Mouse (Mus musculus): Measurements from ENCODE around the gene Cavin1.
"Not testable (repeated sequence)": the region's sequence is repeated elsewhere in the genome, so short reads cannot be mapped to it uniquely, and the experiment has no call there.

Gene Cavin1

DNA sequence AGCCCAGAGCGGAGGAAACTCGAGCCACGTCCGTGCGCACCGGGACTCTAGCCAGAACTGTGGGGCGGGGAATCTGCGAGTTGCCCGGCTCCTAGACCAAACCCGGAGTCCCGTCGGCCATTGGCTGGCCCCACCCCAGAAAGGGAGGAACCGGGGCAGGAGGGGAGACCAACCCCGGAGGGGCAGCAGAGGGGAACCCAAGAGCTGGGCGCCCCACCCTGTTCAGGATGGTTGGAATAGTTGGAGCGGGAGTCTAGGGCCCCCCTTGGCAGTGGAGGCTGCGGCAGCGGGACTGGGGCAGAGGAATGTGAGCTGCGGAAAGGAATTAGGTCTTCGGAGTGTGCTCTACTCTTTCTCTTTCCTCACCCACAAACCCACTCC, at the start of gene Cavin1:
Gene Cavin1 (minus strand): TSS at position 331 of the 381 bp plus-strand sequence.
- DNase-seq (ENCODE audit: low read depth, low spot score) = no peak

DNA sequence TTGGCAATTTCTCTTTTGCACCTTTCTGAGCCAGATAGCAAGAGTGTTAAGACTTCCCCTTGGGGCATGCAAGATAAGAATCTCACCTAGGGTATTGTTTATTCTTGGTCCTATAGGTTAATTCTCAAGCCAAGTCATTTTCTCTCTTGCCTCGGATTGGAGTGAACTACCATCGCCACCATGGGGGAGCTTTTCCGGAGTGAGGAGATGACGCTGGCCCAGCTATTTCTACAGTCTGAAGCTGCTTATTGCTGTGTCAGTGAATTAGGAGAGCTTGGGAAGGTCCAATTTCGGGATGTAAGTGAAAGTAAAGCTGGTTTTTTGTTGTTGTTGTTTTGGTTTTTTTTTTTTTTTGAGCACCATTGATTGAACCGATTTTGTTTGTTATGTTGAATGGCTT, 41.0 kb upstream of the Cavin1 start:
- no peak for DNase-seq (ENCODE audit: low read depth, low spot score)

DNA sequence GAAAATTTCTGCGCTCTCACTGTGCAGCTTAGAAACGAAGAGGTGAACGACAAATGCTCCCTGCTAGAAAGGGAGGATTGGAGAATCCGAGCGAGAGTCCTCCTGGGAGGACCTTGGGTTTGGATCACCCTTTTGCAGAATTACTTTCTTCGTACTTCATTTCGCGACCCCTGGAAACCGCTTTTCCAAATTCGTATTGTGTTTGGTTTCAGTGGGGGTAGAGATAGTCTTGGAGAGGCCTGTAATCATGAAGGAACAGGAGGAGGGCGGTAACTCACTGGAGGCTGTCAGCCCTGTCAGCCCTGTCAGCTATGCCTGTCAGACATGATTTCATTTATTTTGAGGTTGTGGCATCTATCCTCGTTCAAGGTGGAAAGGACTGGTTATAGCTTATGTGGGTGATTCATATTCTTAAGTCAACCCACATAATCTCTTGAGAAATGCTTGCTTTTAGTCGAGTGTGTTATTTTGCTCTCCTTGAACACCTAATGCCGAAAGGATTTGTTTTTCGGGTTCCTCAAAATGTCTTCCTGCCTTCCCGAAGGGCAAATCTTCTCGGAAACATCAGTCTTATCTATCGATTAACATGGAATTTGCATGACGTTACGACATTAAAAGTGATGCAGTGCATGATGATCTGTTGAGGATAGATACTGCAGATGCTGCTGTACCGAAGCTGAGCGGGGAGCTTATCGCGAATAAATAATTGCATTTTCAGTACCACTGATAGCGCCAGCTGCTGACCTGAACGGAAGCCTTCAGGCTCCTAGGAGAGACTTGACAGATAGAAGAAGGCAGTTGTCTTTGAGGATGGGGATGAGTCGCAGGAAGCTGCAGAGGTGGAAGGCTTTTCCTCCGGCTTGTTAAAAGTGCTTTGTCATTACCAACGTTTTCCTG, 39.4 kb upstream of the Cavin1 start:
- no peak for DNase-seq (ENCODE audit: low read depth, low spot score)

DNA sequence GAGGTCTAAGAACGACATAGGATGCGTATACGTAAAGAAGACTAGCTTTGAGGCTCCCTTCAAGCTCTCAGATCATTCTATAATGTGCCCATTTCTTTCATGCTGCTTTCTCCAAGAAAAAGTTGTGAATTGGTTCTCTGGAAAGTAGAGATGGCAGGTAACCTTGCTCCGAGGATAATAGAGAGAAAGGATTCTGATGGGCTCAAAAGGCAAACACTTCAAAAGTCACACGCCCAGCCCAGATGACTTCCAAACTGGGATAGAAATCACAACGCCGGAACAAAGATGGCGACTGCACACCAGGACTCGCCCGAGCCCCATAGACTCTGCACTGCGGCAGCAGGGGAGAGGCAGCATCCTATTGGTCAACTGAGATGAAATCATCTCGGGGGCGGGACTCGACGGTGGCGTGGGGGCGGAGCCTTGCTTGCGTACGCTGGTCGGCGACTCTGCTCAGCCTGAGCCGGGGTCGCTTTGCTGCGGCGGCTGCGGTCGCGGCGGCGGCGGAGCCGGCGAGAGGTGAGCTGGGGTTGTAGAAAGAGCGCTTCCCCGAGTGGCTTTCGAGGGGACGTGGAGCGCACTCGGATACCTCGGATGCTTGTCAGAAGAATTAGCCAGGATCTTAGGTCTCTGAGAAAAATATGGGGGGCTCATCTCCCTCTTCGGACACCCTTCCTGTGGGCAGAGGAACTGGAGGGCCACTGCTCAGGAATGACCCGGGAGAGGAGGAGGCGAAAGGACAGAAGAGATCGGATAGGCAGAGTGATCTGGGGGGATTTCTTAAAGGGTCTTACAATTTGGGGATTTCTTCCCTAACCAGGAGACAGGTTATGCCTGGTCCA, 38.6 kb upstream of the Cavin1 start, which contains the start of gene Atp6v0a1:
Gene Atp6v0a1 (plus strand): TSS at position 407 of the 842 bp plus-strand sequence.
- peak; percentile 90 for DNase-seq (ENCODE audit: low read depth, low spot score)

DNA sequence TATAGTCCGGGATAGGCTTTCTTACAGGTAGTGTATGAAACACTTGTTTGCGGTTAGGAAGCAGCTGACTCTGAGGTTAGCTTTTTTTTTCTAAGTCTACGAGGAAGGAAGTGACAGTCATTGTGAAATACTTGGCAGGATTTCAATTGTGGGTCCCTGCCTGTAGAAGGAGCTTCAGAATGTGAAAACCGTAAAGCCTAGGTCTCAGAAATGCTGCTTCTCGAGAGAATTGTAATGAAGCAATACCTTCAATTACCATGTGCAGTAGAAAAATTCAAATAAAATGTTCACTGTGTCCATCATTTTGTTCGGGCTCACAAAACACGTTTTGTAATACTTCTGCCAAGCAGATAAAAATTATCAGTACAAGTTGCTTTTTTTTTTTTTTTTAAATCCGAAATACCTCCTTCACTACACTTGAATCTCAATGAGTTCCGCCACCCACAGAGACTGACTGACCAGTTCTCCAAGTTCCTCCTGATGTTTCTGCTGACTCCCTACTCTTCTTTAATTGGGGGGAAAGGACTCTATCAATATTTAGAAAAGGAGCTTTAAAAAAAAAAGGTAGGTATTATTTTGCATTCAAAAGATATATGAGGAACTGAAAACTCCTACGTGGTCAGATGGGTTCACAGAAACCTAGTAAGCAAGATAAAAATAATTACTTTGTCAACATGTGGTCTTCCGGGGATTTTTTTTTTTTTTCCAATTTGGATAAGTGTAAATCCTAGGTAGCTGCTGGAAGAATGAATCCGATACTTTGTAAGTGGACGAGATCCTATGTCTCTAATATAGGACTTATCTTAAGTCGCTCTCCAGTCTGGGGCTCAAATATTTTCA, 37.7 kb upstream of the Cavin1 start:
- DNase-seq (ENCODE audit: low read depth, low spot score) = no peak

DNA sequence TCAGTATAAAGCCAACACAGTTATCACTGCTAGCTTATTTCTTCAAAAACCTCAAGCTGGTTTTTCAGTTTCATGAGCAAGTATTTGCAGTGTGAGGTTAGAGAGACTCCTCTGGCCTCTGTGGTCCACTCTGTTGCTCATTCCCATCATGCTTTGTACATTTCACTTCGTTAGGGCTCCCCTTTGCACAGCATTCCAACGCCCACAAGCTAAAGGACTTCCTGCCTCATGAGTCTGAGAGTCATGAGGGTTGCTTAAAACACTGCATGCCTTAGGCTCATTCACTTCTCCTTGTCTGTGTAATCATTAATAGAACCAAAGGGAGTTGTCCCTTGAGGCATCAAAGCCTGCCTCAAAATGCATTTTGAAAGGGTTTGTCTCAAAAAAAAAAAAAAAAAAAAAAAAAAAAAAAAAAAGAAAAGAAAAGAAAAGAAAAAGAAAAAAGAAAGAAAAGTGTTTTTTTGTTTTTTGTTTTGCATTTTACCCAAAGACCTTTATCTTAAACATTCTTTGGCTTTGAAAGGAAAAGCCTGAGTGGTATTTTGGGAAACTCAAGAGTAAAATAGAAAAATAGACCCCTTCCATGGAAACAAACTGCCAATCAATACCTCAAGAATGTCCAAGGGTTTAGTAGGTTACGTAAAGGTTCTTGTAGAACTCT, 32.5 kb upstream of the Cavin1 start:
- no peak for DNase-seq (ENCODE audit: low read depth, low spot score)

DNA sequence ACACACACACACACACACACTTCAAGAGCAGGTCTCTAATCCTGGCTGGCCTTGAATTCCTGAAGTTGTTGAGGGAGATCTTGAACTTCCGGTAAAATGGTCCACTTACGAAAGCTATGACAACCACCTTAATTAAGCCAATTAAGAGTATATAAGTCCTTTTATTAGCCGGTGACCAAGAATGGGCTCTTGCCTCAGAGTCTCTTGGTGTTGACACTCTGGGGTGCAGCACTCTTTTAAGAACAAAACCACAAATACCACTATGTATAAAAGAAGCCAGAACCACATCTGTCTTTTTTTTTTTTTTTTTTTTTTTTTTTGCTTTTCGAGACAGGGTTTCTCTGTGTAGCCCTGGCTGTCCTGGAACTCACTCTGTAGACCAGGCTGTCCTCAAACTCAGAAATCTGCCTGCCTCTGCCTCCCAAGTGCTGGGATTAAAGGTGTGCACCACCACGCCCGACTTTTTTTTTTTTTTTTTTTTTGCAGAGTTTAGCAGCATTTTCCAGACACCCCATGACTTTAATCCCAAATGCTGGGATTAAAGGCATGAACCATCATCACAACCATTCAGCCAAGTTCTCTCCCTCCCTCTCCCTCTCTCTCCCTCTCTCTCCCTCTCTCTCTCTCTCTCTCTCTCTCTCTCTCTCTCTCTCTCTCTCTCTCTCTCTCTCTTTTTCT, 31.3 kb upstream of the Cavin1 start:
- not testable (repeated sequence) for DNase-seq (ENCODE audit: low read depth, low spot score)

DNA sequence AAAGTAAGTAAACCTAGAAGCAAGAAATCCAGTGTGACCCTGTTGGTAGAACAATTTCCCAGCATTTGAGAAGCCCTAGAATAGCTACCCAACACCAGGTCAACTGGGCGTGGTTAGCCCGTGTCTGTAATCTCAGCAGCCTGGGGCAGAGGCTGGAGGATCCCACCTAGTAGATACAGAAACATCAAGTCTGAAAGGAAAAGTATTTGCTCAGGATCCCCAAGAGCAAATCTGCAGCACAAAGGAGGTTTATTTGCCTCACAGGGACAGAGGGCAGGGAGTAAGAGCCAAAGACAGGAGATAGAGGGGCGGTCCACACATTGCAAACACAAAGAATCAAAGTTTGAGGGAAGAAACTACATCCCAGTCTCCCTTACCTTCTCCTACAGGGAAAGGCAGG, 28.6 kb upstream of the Cavin1 start:
- no peak for DNase-seq (ENCODE audit: low read depth, low spot score)

DNA sequence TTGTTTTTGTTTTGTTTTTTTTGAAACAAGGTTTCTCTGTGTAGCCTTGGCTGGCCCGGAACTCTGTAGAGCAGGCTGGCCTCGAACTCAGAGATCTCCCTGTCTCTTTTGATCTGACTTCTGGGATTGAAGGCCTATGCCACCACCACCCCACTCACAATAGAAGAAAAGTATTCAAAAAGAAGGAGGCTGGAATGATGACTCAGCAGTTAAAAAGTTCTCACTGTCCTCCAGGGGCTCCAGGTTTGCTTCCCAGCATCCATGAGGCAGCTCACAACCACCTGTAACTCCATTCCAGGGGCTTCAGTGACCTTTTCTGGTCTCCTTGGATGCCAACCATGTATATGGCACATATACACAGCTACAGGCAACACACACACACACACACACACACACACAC, 28.1 kb upstream of the Cavin1 start:
- DNase-seq (ENCODE audit: low read depth, low spot score) = no peak

DNA sequence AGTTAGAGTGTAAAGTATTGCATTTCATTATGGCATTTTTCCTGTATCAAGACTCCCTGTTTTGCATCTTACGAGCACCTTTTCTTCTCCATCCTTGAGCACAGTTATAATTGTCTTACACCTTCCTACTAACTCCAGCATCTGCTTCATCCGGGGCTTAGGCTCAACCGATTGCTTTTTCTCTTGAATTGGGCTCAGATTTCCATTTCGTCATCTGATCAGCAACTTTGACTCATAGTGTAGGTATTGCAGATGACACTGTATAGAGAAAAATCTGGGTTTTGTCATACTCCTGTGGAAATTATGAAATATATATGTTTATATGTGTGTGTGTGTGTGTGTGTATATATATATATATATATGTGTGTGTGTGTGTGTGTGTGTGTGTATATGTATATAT, 25.8 kb upstream of the Cavin1 start:
- DNase-seq (ENCODE audit: low read depth, low spot score) = no peak

DNA sequence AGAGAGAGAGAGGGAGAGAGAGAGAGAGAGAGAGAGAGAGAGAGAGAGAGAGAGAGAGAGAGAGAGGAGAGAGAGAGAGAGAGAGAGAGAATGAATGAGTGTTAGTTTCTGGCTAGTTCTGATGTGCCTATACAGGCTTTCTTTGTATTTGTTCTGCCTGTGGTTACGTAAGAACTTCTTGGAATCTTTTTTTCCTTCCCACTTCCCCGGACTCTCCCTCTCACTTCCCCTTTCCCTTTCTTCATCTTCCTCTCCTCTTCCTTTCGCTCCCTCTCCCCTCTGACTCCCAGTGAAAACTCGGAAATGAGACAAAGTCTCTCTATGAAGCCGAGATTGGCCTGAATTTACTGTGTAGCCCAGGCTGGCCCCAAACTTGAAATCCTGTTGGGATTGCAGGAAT, 24.0 kb upstream of the Cavin1 start:
- DNase-seq (ENCODE audit: low read depth, low spot score) = no peak

DNA sequence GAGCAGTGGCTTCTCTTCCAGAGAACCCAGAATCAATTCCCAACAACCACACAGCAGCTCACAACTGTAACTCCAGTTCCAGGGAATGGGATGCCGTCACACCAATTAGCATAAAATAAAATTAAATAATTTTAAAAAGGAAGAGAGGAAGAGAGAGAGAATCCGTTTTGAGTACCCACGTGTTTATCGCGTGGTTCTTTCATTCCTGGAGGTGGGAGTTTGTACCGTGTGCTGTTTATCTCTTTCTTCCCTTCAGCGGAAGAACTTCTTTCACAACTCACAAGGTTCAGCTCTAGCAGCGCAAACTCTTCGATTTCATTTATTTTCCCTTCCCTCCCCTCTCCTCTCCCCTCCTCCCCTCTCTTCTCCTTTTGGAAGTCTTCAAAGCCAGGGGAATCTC, 23.5 kb upstream of the Cavin1 start:
- no peak for DNase-seq (ENCODE audit: low read depth, low spot score)

DNA sequence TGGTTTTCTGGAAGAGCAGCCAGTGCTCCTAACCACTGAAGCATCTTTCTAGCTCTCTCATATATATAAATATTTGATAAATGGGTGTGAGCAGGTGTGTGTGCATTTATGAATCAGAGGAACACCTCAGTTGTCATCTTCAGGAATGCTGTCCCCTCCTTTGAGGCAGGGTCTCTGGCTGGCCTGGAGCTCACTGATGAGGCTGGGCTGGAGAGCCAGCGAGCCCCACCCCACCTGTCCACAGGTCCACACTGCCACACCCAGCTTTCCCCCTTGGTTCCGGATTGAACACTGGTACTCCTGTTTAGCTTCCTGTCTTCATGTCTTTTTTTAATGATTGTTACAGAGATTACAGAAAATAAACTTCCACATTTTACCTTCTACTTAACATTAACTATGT, 22.8 kb upstream of the Cavin1 start:
- DNase-seq (ENCODE audit: low read depth, low spot score) = no peak

DNA sequence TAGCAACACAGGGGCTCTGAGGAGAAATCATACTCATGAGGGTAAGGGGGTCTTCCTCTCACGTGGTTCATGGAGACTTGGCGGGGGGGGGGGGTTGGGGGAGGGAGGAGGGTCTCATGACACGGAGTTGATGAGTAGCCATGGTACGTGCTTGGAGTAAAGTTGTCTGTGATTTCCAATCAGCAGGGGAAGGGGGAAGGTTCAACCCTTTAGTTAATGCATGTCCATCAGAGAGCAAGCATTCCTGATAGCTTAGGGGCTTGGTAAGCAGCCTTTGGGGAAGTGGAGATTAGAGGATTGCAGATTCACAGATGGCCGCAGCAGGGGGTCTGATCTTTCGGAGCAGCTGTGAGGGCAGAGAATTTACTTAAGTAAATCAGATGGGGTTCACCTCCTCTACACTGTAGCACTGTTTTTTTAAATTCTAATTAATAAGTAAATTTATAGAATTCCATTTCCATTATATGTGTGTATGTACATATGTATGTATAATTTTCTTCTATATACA, 20.4 kb upstream of the Cavin1 start:
- DNase-seq (ENCODE audit: low read depth, low spot score) = peak; percentile 55

DNA sequence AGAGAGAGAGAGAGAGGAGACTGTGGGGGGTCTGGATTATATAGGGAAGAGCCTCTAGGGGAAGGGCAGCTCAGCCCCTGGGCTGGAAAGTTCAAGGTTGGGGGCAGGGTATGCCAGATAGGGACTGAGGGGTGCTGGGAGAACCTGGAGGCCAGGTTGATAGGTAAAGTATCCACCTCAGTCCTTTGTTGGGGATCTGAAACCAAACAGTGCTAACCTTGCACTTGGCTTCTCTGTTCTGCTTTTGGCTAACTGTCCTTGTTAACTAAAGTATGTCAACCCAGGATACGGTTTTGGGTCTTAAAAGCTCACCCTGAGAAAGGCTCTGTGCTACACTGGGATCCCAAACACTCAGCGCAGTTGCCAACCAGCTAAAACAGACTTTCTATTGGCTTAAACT, 19.0 kb upstream of the Cavin1 start:
- no peak for DNase-seq (ENCODE audit: low read depth, low spot score)

DNA sequence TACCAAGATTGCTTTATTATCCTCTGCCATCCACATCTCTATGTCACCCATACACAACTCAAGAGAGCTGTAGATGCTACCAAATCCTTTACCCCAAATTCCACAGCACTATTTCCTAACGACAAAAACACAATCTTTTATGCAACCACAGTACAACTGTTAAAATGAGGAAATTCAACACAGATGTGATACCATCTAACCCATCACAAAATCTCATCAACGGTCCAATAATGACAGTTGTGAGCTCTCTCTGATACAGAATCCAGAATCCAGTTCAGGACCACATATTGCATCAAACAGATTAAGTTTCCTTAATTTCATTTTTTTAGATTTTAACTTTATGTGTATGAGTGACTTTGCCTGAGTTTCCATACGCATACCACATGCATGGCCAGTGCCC, 18.0 kb upstream of the Cavin1 start:
- DNase-seq (ENCODE audit: low read depth, low spot score) = no peak

DNA sequence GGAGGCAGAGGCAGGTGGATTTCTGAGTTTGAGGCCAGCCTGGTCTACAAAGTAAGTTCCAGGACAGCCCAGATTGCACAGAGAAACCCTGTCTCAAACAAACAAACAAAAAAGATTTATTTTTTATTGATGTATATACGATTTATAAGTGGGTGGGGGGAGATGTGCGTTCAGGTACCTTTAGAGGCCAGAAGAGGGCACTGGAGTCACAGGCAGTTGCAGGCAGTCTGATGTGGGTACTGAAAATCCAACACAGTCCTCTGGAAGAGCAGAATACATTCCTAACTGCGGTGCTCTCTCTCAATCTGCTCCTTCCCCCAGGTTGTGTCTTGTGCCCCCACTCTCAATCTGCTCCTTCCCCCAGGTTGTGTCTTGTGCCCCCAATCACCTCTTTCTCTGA, 14.9 kb upstream of the Cavin1 start:
- DNase-seq (ENCODE audit: low read depth, low spot score) = no peak

DNA sequence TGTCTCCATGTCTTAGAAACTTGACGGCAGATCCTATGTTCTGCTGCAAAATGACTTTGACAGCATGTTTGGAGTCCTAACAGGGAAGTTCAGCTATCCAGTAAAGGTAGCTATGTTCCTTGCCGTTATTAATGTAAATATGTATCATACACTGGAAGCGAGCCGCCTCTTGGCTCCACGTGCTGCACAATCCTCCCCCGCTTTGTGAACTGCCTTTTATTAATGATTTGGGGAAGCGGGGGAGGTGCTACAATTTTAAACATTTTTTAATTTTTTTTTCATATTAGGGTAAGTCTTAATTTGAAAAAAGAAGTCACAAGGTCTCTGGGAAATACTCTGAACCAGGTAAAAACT, 13.1 kb upstream of the Cavin1 start:
- no peak for DNase-seq (ENCODE audit: low read depth, low spot score)

DNA sequence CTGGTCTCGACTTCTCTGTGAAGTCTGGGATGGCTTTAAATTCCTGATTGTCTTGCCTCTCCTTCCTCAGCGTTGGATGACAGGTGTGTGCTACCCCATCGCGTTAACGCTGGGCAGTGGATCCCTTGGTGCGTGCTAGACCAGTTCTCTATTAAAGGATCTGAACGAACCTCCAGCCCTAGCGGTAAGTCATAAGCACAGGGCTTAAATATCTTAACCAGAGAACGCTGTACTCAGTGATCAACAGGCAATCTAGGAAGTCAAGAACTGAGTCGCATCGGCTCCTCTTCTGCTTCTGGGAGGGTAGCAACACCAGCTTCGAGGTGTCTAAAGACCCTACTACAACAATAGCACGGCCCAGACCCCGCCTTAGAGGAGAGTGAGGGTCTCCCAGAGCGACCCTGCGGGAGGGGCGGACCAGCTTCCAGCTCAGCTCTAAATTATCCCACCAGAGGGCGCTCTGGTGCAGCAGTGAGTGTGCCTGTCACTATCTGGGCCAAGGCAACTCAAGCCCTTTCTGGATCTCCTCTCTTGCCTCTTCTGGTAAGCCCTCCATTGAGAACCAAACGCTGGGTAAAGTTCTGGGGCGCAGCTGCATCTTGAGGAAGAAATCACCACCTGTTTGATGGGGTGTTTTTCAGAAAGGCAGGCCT, 12.6 kb upstream of the Cavin1 start:
- DNase-seq (ENCODE audit: low read depth, low spot score) = peak; percentile 80

DNA sequence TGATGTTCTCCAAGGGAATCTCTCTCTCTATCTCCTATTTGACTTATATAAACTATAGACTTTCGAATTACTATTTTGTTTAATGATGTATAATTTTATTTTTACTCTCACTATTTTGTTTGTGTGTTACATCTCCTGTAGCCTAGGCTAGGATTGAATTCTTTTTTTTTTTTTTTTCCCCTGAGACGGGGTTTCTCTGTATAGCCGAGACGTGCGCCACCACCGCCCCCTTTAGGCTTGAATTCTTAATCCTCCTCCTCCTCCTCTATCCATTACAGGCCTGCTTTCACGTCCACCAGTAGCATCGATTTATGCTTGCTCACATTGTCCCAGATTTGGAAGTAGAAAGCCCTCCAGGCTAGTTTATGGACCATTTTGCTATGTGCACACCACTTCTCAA, 11.4 kb upstream of the Cavin1 start:
- DNase-seq (ENCODE audit: low read depth, low spot score) = no peak

Measured in retina, postnatal 7 days (tissue).